Mouse (Mus musculus) embryonic stem cell, embryonic (primary cell): ENCODE measurements at regions not wholly inside any gene's neighbourhood (a gene's known extent, or its start where the extent isn't known, plus 50 kb on each side); places are given as distances from the start of the nearest gene placed in this dataset.

Experiments
- CTCF ChIA-PET, 4 experiments: fragments of 300-600 bp in 2 of 4; fragments of 350-600 bp in 2 of 4; sonication (Branson Sonifier 250); formaldehyde crosslinking; loops; one replicate each; lab custom pipeline; 2022; ENCODE audit warnings: inconsistent platforms in 2 of 4; lab: Charles Lee
- POLR2A ChIA-PET, 4 experiments: fragments of 300-600 bp in 2 of 4; fragments of 350-600 bp in 2 of 4; sonication (Branson Sonifier 250); formaldehyde crosslinking; loops; one replicate each; lab custom pipeline; 2022; ENCODE audit warnings: antibody characterized with exemption in 4 of 4, inconsistent platforms in 1 of 4; lab: Charles Lee

GRCm38 (mm10) chr4:53327382-53328165 lies 112.6 kb upstream of the Slc44a1 start:
- CTCF ChIA-PET, result interaction anchor here in 1 of 4 experiments (0.7 kb wide), 1 partner anchor 135 kb away, joined by 3 read pairs; no protein-coding TSS in a partner anchor

GRCm38 (mm10) chr4:53323838-53324237 lies 116.4 kb upstream of the Slc44a1 start:
- POLR2A ChIA-PET, result interaction anchor here in 2 of 4 experiments (0.7 to 1.5 kb wide), 2 partner anchors 15 to 317 kb away, joined by 3 to 5 read pairs; no protein-coding TSS in a partner anchor
- CTCF ChIA-PET, result interaction anchor here in 1 of 4 experiments (0.6 kb wide), 1 partner anchor 1572 kb away, joined by 7 read pairs; no protein-coding TSS in a partner anchor

More at GRCm38 (mm10) chr4:53327382-53328165, 112.6 kb upstream of the Slc44a1 start:
- POLR2A ChIA-PET, result interaction anchor here in 3 of 4 experiments (1.1 to 1.5 kb wide), 3 partner anchors 12 kb away, joined by 3 to 15 read pairs (median 9); no protein-coding TSS in a partner anchor

GRCm38 (mm10) chr4:53323195-53323594 lies 117.0 kb upstream of the Slc44a1 start:
- CTCF ChIA-PET, result no interaction called here
- POLR2A ChIA-PET, result interaction anchor here in 2 of 4 experiments (0.8 to 1.5 kb wide), 2 partner anchors 16 to 172 kb away, joined by 3 to 5 read pairs; no protein-coding TSS in a partner anchor

GRCm38 (mm10) chr4:53322484-53322883 lies 117.7 kb upstream of the Slc44a1 start:
- ChIA-PET POLR2A (interaction anchor here in 2 of 4 experiments (0.8 to 1.0 kb wide), 2 partner anchors 16 to 171 kb away, joined by 3 read pairs; no protein-coding TSS in a partner anchor), CTCF (no interaction called here)

- ChIA-PET CTCF (no interaction called here), POLR2A (no interaction called here)
These were observed 119.3 kb upstream of the Slc44a1 start for GRCm38 (mm10) chr4:53320735-53321449.

- CTCF ChIA-PET, result interaction anchor here in 1 of 4 experiments (0.7 kb wide), 1 partner anchor 11 kb away, joined by 9 read pairs; no protein-coding TSS in a partner anchor
- POLR2A ChIA-PET, result no interaction called here
These were observed 121.2 kb upstream of the Slc44a1 start for GRCm38 (mm10) chr4:53319051-53319450.

- POLR2A ChIA-PET, result no interaction called here
- CTCF ChIA-PET, result no interaction called here
These were observed 122.0 kb upstream of the Slc44a1 start for GRCm38 (mm10) chr4:53318181-53318580.

GRCm38 (mm10) chr4:53317453-53317824 lies 122.8 kb upstream of the Slc44a1 start:
- ChIA-PET CTCF (no interaction called here), POLR2A (no interaction called here)

GRCm38 (mm10) chr4:53316796-53317452 lies 123.3 kb upstream of the Slc44a1 start:
- ChIA-PET CTCF (no interaction called here), POLR2A (no interaction called here)

GRCm38 (mm10) chr4:53315876-53316762 lies 124.1 kb upstream of the Slc44a1 start:
- POLR2A ChIA-PET, result interaction anchor here in 1 of 4 experiments (0.9 kb wide), 1 partner anchor 1689 kb away, joined by 3 read pairs; no protein-coding TSS in a partner anchor
- CTCF ChIA-PET, result no interaction called here

GRCm38 (mm10) chr4:53315121-53315875 lies 124.9 kb upstream of the Slc44a1 start:
- ChIA-PET CTCF (no interaction called here), POLR2A (interaction anchor here in 1 of 4 experiments (0.9 kb wide), 1 partner anchor 1690 kb away, joined by 3 read pairs; no protein-coding TSS in a partner anchor)

- CTCF ChIA-PET, result no interaction called here
- POLR2A ChIA-PET, result no interaction called here
These were observed 126.1 kb upstream of the Slc44a1 start for GRCm38 (mm10) chr4:53314076-53314475.

GRCm38 (mm10) chr4:53307121-53307520 lies 133.1 kb upstream of the Slc44a1 start:
- ChIA-PET CTCF (no interaction called here), POLR2A (no interaction called here)

GRCm38 (mm10) chr4:53304782-53305385 lies 135.3 kb upstream of the Slc44a1 start:
- ChIA-PET POLR2A (no interaction called here), CTCF (interaction anchor here in 1 of 4 experiments (0.7 kb wide), 1 partner anchor 1792 kb away, joined by 3 read pairs; no protein-coding TSS in a partner anchor)

- POLR2A ChIA-PET, result no interaction called here
- CTCF ChIA-PET, result no interaction called here
These were observed 135.9 kb upstream of the Slc44a1 start for GRCm38 (mm10) chr4:53304290-53304654.

- POLR2A ChIA-PET, result no interaction called here
- CTCF ChIA-PET, result no interaction called here
These were observed 136.5 kb upstream of the Slc44a1 start for GRCm38 (mm10) chr4:53303621-53304289.
